8 mouse cellular contexts compared by ENCODE assay signal in the genomic region with DNA sequence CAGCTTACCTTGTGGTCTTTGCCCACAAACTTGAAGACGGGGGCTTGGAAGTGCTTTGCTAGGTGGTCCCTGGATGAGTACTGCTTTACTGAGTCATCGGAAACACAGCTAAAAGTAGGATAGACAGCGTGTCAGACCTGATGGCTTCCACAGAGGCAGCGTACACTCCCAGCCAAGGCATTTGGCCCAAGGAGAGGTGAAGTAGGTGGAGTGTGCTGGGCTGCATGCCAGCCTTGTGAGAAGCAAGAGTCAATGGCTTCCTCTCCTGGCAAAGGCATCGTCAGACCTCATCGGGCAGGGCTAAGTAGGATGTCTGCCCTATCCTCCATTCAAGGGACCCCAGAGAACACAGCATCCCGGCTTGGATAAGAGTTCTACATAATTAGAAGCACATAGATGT. TPM values are rescaled to one million over a fixed set of nuclear protein-coding genes. Genes with fewer than 3 reads are reported as not detected.
DNase-seq lines count a peak whose midpoint lies in the region; ATAC-seq lines count a peak whose summit lies in the region.
"Had no signal": no experiment of that assay in that cellular context is flagged by ENCODE, and none has a peak within 500 bp of the region (broad histone marks: within the 10 kb centered on the region; RNA-seq: fewer than 3 reads in every experiment).

No protein-coding gene starts in this region.

- no peak overlapping the region for H3K9ac ChIP-seq in liver, embryonic 12.5 days
- H3K9ac ChIP-seq in forebrain, embryonic 14.5 days (ENCODE audit: low read length) = no peak overlapping the region
- H3K9ac ChIP-seq in forebrain, embryonic 15.5 days (replicated peaks) = no peak overlapping the region

- ATAC-seq in liver, embryonic 12.5 days = no peak
- ATAC-seq in forebrain, embryonic 14.5 days = no peak
- no peak for ATAC-seq in forebrain, embryonic 15.5 days (replicated peaks)

- no peak overlapping the region for H3K4me3 ChIP-seq in liver, embryonic 12.5 days
- H3K4me3 ChIP-seq in forebrain, embryonic 14.5 days (ENCODE audit: low read depth, low read length) = no peak overlapping the region
- no peak overlapping the region for H3K4me3 ChIP-seq in forebrain, embryonic 15.5 days

- no peak overlapping the region for H3K4me2 ChIP-seq in liver, embryonic 12.5 days
- H3K4me2 ChIP-seq in forebrain, embryonic 14.5 days (ENCODE audit: low read length) = no peak overlapping the region
- no peak overlapping the region for H3K4me2 ChIP-seq in forebrain, embryonic 15.5 days (replicated peaks)

- H3K4me1 ChIP-seq in liver, embryonic 12.5 days = peaks cover 4% of the 10 kb centered on the region
- no peaks in the 10 kb centered on the region for H3K4me1 ChIP-seq in forebrain, embryonic 14.5 days (ENCODE audit: control insufficient read depth, insufficient read depth, low read length)
- H3K4me1 ChIP-seq in forebrain, embryonic 15.5 days = no peaks in the 10 kb centered on the region

- DNase-seq in NIH3T3 (ENCODE audit: low read depth) = peak; percentile 57
- peak; percentile 73 for DNase-seq in adrenal gland, postnatal 14 days
- DNase-seq in gastrocnemius, postnatal 25 days = peak; percentile 79
- DNase-seq in kidney, postnatal 36 days = peak; percentile 69 to 85
- no peak for DNase-seq in forebrain, embryonic 14.5 days (ENCODE audit: low spot score)

- H3K36me3 ChIP-seq in liver, embryonic 12.5 days = peaks cover 9% of the 10 kb centered on the region
- H3K36me3 ChIP-seq in forebrain, embryonic 14.5 days (ENCODE audit: control insufficient read depth, insufficient read depth, low read length) = no peaks in the 10 kb centered on the region
- no peaks in the 10 kb centered on the region for H3K36me3 ChIP-seq in forebrain, embryonic 15.5 days

- no peaks in the 10 kb centered on the region for H3K9me3 ChIP-seq in liver, embryonic 12.5 days (replicated peaks)
- H3K9me3 ChIP-seq in forebrain, embryonic 14.5 days (replicated peaks; ENCODE audit: control insufficient read depth, low read length) = no peaks in the 10 kb centered on the region
- H3K9me3 ChIP-seq in forebrain, embryonic 15.5 days = no peaks in the 10 kb centered on the region

- no peak overlapping the region for H3K27ac ChIP-seq in liver, embryonic 12.5 days
- no peak overlapping the region for H3K27ac ChIP-seq in forebrain, embryonic 14.5 days (ENCODE audit: low read depth, low read length)
- H3K27ac ChIP-seq in forebrain, embryonic 15.5 days (replicated peaks) = no peak overlapping the region

- no peaks in the 10 kb centered on the region for H3K27me3 ChIP-seq in liver, embryonic 12.5 days (replicated peaks)
- no peaks in the 10 kb centered on the region for H3K27me3 ChIP-seq in forebrain, embryonic 14.5 days (replicated peaks; ENCODE audit: control insufficient read depth, insufficient read depth, low read length)
- H3K27me3 ChIP-seq in forebrain, embryonic 15.5 days = no peaks in the 10 kb centered on the region

- WGBS in liver, embryonic 12.5 days (ENCODE audit: insufficient replicate concordance) = 73% methylated on average over 7 of the region's 7 CpGs
- 80% methylated on average over 7 of the region's 7 CpGs for WGBS in forebrain, embryonic 14.5 days
- WGBS in forebrain, embryonic 15.5 days = 70% methylated on average over 7 of the region's 7 CpGs

RNA-seq across cellular contexts. Expression of gene Oit3, which starts 16.2 kb away (rescaled TPM):
- 5.9 and 6.9 TPM in 2 replicates for total RNA-seq in adrenal gland, postnatal 14 days (2021)
- total RNA-seq in gastrocnemius, postnatal 25 days (2021) = under 1 TPM; 0.19 to 0.20 TPM
- 32.4 and 37.4 TPM in 2 replicates for polyA plus RNA-seq in liver, embryonic 12.5 days (2016; fragmentation: Nextera tagmentation; extraction: Ambion mirVana)
- polyA plus RNA-seq in forebrain, embryonic 14.5 days (2014; fragmentation: Nextera tagmentation; extraction: Ambion mirVana) = 0.41 TPM in 1 of 2 replicates, not detected in the other
- 0.15 and 0.19 TPM in 2 replicates for polyA plus RNA-seq in forebrain, embryonic 15.5 days (2015; fragmentation: Nextera tagmentation; extraction: Ambion mirVana)

RNA-seq across cellular contexts. Expression of gene Pla2g12b, which starts 21.9 kb away (rescaled TPM):
- 0.64 and 8.6 TPM in 2 replicates for total RNA-seq in adrenal gland, postnatal 14 days (2021)
- not detected for total RNA-seq in gastrocnemius, postnatal 25 days (2021)
- 39.0 and 41.3 TPM in 2 replicates for polyA plus RNA-seq in liver, embryonic 12.5 days (2016; fragmentation: Nextera tagmentation; extraction: Ambion mirVana)
- not detected in 2 replicates for polyA plus RNA-seq in forebrain, embryonic 14.5 days (2014; fragmentation: Nextera tagmentation; extraction: Ambion mirVana)
- polyA plus RNA-seq in forebrain, embryonic 15.5 days (2015; fragmentation: Nextera tagmentation; extraction: Ambion mirVana) = not detected in 2 replicates
- polyA plus RNA-seq: spleen, adult 2 months had no signal

RNA-seq across cellular contexts. Expression of gene Gm10273, which starts 29.9 kb away (rescaled TPM):
- total RNA-seq in adrenal gland, postnatal 14 days (2021) = 19.4 and 23.1 TPM in 2 replicates
- 100 to 1,000 TPM; 114 to 136 TPM for total RNA-seq in gastrocnemius, postnatal 25 days (2021)
- polyA plus RNA-seq in liver, embryonic 12.5 days (2016; fragmentation: Nextera tagmentation; extraction: Ambion mirVana) = 4.2 and 5.2 TPM in 2 replicates
- polyA plus RNA-seq in forebrain, embryonic 14.5 days (2014; fragmentation: Nextera tagmentation; extraction: Ambion mirVana) = not detected in 2 replicates
- 5.4 TPM in 1 of 2 replicates, not detected in the other for polyA plus RNA-seq in forebrain, embryonic 15.5 days (2015; fragmentation: Nextera tagmentation; extraction: Ambion mirVana)

Comparison
In these comparisons a context has a peak if more than half of its experiments do, and no peak if none do; other contexts are left out.
1. RNA of gene Oit3, which starts 16.2 kb away (polyA plus RNA-seq): 32.4 to 37.4 TPM in liver, embryonic 12.5 days; 0.15 to 0.19 TPM in forebrain, embryonic 15.5 days and 0.41 TPM in forebrain, embryonic 14.5 days; every median in the first group is over 10 times any median in the second.
2. RNA of gene Pla2g12b, which starts 21.9 kb away (polyA plus RNA-seq): 39.0 to 41.3 TPM in liver, embryonic 12.5 days; not detected in forebrain, embryonic 15.5 days and not detected in forebrain, embryonic 14.5 days; every median in the first group is over 10 times any median in the second.